Mouse (Mus musculus) thymus, adult 2 months (tissue): Measurements from ENCODE around the gene Nr4a3. TPM values are rescaled to one million over a fixed set of nuclear protein-coding genes. Genes with fewer than 3 reads are reported as not detected.

Source experiments
- DNase-seq: peaks from one replicate; pipeline ENCODE4 v3.0.0; 2021
- H3K27ac ChIP-seq: fragments of 200-500 bp; 2 replicates; pipeline ENCODE4 v1.5.1; 2012; ENCODE audit warnings: low read length, control low read depth; ENCODE audit not compliant: control insufficient read depth, insufficient read depth
- H3K27me3 ChIP-seq: fragments of 200-500 bp; 2 replicates; pipeline ENCODE4 v1.6.1; 2012; ENCODE audit warnings: mild to moderate bottlenecking, low read length, moderate library complexity, mixed read lengths; ENCODE audit not compliant: control insufficient read depth, insufficient read depth
- H3K36me3 ChIP-seq: fragments of 200-500 bp; 2 replicates; pipeline ENCODE4 v1.6.1; 2012; ENCODE audit warnings: mild to moderate bottlenecking, low read length, moderate library complexity; ENCODE audit not compliant: control insufficient read depth, insufficient read depth
- H3K4me1 ChIP-seq: fragments of 200-500 bp; replicated peaks from 2 replicates; pipeline ENCODE4 v1.6.1; 2012; ENCODE audit warnings: low read length; ENCODE audit not compliant: control insufficient read depth, insufficient read depth
- H3K4me3 ChIP-seq: fragments of 200-500 bp; 2 replicates; pipeline ENCODE4 v1.5.1; 2012; ENCODE audit warnings: mild to moderate bottlenecking, low read length, control low read depth, moderate library complexity; ENCODE audit not compliant: control insufficient read depth, insufficient read depth
- CTCF ChIP-seq: fragments of 200-500 bp; IDR thresholded peaks from 2 replicates; pipeline ENCODE4 v1.5.1; 2012; ENCODE audit warnings: mild to moderate bottlenecking, control low read depth, low read length, moderate library complexity, borderline replicate concordance; ENCODE audit not compliant: control insufficient read depth, poor library complexity, insufficient read depth; ENCODE audit errors: extremely low read depth
- POLR2A ChIP-seq: fragments of 200-500 bp; IDR thresholded peaks from 2 replicates; pipeline ENCODE4 v1.6.1; 2012; ENCODE audit warnings: mild to moderate bottlenecking, low read length, control low read depth, moderate library complexity; ENCODE audit not compliant: control insufficient read depth, poor library complexity, insufficient read depth; ENCODE audit errors: extremely low read depth
- WGBS: fragments of 180-500 bp; shearing (Covaris S2); methylation state at CpG from one replicate; pipeline ENCODE4 v1.1.7; 2018; 5-methylcytosine and 5-hydroxymethylcytosine counted together
- polyA plus RNA-seq: library from polyadenylated mRNA; depleted of rRNA; stranded (reverse); fragments of >200 nt; gene quantifications from 2 replicates; pipeline ENCODE4 v1.2.3, GENCODE M21; 2012

The Nr4a3 gene
- polyA plus RNA-seq, 1 experiment, result 39.7 TPM

DNA sequence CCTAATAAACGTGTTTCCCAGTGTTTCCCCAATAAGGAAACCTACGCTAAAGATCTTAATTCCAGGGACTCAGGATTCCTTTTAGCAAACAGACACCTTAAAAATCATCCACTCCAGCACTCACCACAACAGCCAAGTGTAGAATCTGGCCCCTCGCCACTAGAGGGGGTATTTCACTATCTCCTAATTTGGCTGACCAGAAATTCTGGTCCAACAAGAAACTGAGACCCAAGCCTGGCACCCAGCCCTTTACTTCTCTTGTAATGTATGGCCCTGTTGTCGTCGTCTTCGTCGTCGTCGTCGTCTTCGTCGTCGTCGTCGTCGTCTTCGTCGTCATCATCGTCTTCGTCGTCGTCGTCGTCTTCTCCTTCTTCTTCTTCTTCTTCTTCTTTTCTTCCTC, 15.3 kb upstream of the Nr4a3 start:
- no peak for DNase-seq
- Histone ChIP-seq H3K27me3 (no peaks in the 10 kb centered on the region), H3K4me1 (peaks cover 5% of the 10 kb centered on the region), H3K36me3 (no peaks in the 10 kb centered on the region), H3K4me3 (no peak overlapping the region), H3K27ac (no peak overlapping the region)
- WGBS, result 93% methylated on average over 24 of the region's 24 CpGs
- TF ChIP-seq POLR2A (no peak), CTCF (peak; percentile 58; the same call in 1 of the 2 replicates)

DNA sequence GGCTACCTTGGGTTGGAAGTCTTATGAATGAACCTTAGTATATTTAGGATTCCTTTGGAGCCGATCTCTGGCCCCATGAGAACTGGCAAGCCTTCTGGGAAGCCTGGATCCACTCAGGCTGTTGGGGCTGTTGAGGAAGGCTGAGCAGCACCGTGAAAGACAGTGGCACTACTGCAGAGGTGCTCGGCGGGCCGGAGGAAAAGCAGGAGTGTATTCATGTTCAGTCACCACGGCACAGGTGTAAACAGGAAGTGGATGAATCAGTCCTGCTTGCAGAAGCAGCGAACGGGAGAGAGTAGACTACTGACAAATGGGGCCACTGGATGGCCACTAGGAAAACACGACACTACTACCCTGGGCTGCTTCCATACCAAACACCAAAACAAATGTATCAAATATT, 10.7 kb upstream of the Nr4a3 start:
- WGBS, result 53% methylated on average over 9 of the region's 9 CpGs
- no peak for DNase-seq
- Histone ChIP-seq H3K4me1 (peaks cover 11% of the 10 kb centered on the region), H3K27ac (no peak overlapping the region), H3K36me3 (no peaks in the 10 kb centered on the region), H3K27me3 (no peaks in the 10 kb centered on the region), H3K4me3 (no peak overlapping the region)
- TF ChIP-seq CTCF (no peak), POLR2A (no peak)

DNA sequence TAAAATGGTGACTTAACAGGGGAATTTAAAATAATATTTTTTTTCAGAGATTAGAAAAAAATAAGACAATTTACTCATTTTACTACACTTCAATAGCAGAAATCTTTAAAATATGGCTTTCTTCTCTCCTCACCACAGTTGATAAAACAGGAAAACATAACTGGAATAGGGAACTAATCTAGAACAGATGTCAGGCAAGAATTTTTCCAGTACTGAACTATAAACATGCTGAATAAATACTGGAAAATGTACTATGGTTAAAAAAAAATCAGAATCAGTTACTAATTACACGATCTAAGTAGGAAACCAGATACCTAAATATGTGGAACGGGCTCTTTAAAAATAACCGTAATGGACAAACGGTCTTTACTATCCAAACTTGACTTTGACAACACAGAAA, 7.3 kb upstream of the Nr4a3 start:
- 89% methylated on average over 4 of the region's 4 CpGs for WGBS
- DNase-seq, result no peak
- H3K4me1 ChIP-seq, result peaks cover 15% of the 10 kb centered on the region
- no peak overlapping the region for H3K27ac ChIP-seq
- TF ChIP-seq POLR2A (no peak), CTCF (no peak)
- H3K36me3 ChIP-seq, result no peaks in the 10 kb centered on the region
- H3K4me3 ChIP-seq, result no peak overlapping the region
- no peaks in the 10 kb centered on the region for H3K27me3 ChIP-seq

- no peak for DNase-seq
- Histone ChIP-seq H3K4me3 (no peak overlapping the region), H3K36me3 (no peaks in the 10 kb centered on the region), H3K27ac (no peak overlapping the region; the same call in 1 of the 2 replicates), H3K4me1 (peaks cover 15% of the 10 kb centered on the region), H3K27me3 (no peaks in the 10 kb centered on the region)
- no peak for TF ChIP-seq CTCF
- no peak for TF ChIP-seq POLR2A
- WGBS, result 91% methylated on average over 5 of the region's 5 CpGs
Observed at GRCm38 (mm10) chr4:48038847-48039246, 6.1 kb upstream of the Nr4a3 start.

- peaks cover 11% of the 10 kb centered on the region for H3K4me1 ChIP-seq
- no peak overlapping the region for H3K4me3 ChIP-seq
- no peaks in the 10 kb centered on the region for H3K27me3 ChIP-seq
- H3K36me3 ChIP-seq, result no peaks in the 10 kb centered on the region
- peak; percentile 62 for DNase-seq
- peak overlapping the region; percentile 82 for H3K27ac ChIP-seq
- TF ChIP-seq POLR2A (no peak), CTCF (no peak)
- WGBS, result 10% methylated on average over 7 of the region's 7 CpGs
Observed at GRCm38 (mm10) chr4:48039736-48040135, 5.2 kb upstream of the Nr4a3 start.

GRCm38 (mm10) chr4:48042466-48042785, 2.5 kb upstream of the Nr4a3 start:
- no peak for TF ChIP-seq CTCF
- TF ChIP-seq POLR2A, result no peak
- peaks cover 15% of the 10 kb centered on the region for H3K27me3 ChIP-seq
- peak overlapping the region; percentile 89 for H3K4me3 ChIP-seq
- no peak for DNase-seq
- H3K4me1 ChIP-seq, result peaks cover 28% of the 10 kb centered on the region
- WGBS, result 1% methylated on average over 4 of the region's 4 CpGs
- no peaks in the 10 kb centered on the region for H3K36me3 ChIP-seq
- H3K27ac ChIP-seq, result peak overlapping the region; percentile 79; the same call in 1 of the 2 replicates

DNA sequence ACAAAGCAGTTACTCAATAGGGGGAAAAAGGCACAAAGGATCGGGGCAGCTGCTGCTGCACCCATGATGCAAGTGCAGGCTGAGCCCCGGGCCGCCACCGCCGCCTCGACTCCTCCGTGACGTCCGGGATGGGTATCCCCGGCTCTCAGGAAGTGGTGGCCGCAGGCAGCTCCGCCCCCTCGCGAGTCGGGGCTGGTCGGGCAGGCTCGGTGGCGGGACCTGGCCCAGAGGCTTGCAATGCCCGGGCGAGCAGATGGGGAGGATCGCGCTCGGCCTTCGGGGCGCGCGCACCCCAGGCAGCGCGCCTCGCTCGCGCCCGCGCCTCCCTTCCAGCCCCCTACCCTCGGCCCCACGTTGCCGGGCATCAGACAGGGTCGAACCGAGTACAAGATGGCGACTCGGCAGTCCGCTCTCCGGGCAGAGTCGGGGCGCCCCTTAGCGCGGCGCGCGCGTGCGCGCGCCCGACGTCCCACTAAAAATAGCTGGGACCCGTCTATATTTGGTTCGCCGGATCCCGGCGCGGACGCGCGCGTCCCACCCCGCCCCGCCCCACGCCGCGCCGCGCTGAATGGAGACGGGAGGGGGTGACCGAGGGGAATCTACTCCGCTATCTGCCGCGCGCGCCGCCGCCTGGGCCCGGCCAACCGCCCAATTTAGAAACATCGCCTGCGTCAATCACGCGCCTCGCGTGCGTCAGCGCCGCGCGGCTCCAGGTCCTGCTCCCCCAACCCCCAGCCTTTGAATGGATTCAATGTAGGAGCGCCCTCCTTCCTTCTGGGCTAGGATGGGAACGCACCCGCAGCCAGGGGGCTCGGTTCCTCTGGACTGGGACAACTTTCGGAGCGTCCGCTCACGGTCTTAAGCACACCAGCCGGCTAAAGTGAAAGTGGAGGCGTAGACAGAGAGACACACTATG, 1.9 kb upstream of the Nr4a3 start:
- Histone ChIP-seq H3K4me3 (peak overlapping the region; percentile 89), H3K27me3 (peaks cover 22% of the 10 kb centered on the region), H3K4me1 (peaks cover 34% of the 10 kb centered on the region), H3K36me3 (no peaks in the 10 kb centered on the region), H3K27ac (peak overlapping the region; percentile 79)
- peak; percentile 89 for DNase-seq
- under 1% methylated on average over 105 of the region's 105 CpGs for WGBS
- TF ChIP-seq POLR2A (peak; percentile 72; the same call in 1 of the 2 replicates), CTCF (peak; percentile 59; the same call in 1 of the 2 replicates)
